Mouse (Mus musculus) skeletal muscle tissue, postnatal 0 days (tissue): ENCODE measurements around the gene Mien1. TPM values are rescaled to one million over a fixed set of nuclear protein-coding genes. Genes with fewer than 3 reads are reported as not detected.

Source experiments
- polyA plus RNA-seq: library from polyadenylated mRNA; unstranded; fragments of >200 nt; fragmentation: Nextera tagmentation; extraction: Ambion mirVana; gene quantifications from 2 replicates; pipeline ENCODE4 v1.2.1, GENCODE M21; 2015

The Mien1 gene
- polyA plus RNA-seq: 46.4 and 58.6 TPM in 2 replicates

GRCm38 (mm10) chr11:98438331-98439158 lies at the start of gene Mien1:
Gene Mien1 (minus strand): TSS chr11:98438991.

GRCm38 (mm10) chr11:98446213-98446561 lies 7.4 kb upstream of the Mien1 start, which contains the start of gene Grb7:
Gene Grb7 (plus strand): TSS chr11:98446394.

GRCm38 (mm10) chr11:98412273-98412796 lies 26.5 kb downstream of the Mien1 start, which contains the start of gene Erbb2:
Gene Erbb2 (plus strand): TSS chr11:98412470.

GRCm38 (mm10) chr11:98400161-98400726 lies 38.5 kb downstream of the Mien1 start, which contains the start of gene Pgap3:
Gene Pgap3 (minus strand): TSS chr11:98400490.

Other genes with a start within 250 kb of the Mien1 start
- gene Med1, start 245.7 kb downstream of the Mien1 start, polyA plus RNA-seq: 26.1 and 26.9 TPM in 2 replicates
- gene Cdk12, start 235.9 kb downstream of the Mien1 start, polyA plus RNA-seq: 3.9 and 4.0 TPM in 2 replicates
- gene Neurod2, start 109.3 kb downstream of the Mien1 start, polyA plus RNA-seq: not detected in 2 replicates
- gene Ppp1r1b, start 90.6 kb downstream of the Mien1 start, polyA plus RNA-seq: 0.28 and 0.66 TPM in 2 replicates
- gene Stard3, start 80.6 kb downstream of the Mien1 start, polyA plus RNA-seq: 17.0 and 19.3 TPM in 2 replicates
- 604 and 677 TPM in 2 replicates for gene Tcap, start 55.2 kb downstream of the Mien1 start, polyA plus RNA-seq
- 0.18 and 0.28 TPM in 2 replicates for gene Pnmt, start 52.5 kb downstream of the Mien1 start, polyA plus RNA-seq
- 4.1 and 4.3 TPM in 2 replicates for gene Pgap3, start 38.5 kb downstream of the Mien1 start, polyA plus RNA-seq
- gene Erbb2, start 26.5 kb downstream of the Mien1 start, polyA plus RNA-seq: 13.4 and 15.9 TPM in 2 replicates
- 0.27 TPM in 1 of 2 replicates, not detected in the other for gene Grb7, start 7.4 kb upstream of the Mien1 start, polyA plus RNA-seq
- 0.13 and 0.28 TPM in 2 replicates for gene Ikzf3, start 107.0 kb upstream of the Mien1 start, polyA plus RNA-seq
- gene Zpbp2, start 112.1 kb upstream of the Mien1 start, polyA plus RNA-seq: 0.21 and 0.23 TPM in 2 replicates
- 34.8 and 60.2 TPM in 2 replicates for gene Ormdl3, start 148.4 kb upstream of the Mien1 start, polyA plus RNA-seq
- gene Lrrc3c, start 159.3 kb upstream of the Mien1 start, polyA plus RNA-seq: not detected in 2 replicates
- gene Gm12355, start 186.7 kb upstream of the Mien1 start, polyA plus RNA-seq: 0.40 TPM in 1 of 2 replicates, not detected in the other
- gene Gsdma3, start 187.4 kb upstream of the Mien1 start, polyA plus RNA-seq: not detected in 2 replicates
- gene Gsdma2, start 207.8 kb upstream of the Mien1 start, polyA plus RNA-seq: not detected in 2 replicates
- 1.4 TPM in 1 of 2 replicates, not detected in the other for gene Gsdma, start 225.4 kb upstream of the Mien1 start, polyA plus RNA-seq
- 148 and 160 TPM in 2 replicates for gene Psmd3, start 243.6 kb upstream of the Mien1 start, polyA plus RNA-seq